Mouse (Mus musculus) 3T3-L1 (cell line): ENCODE data around the gene Cdh13.
"Not testable (repeated sequence)": the region's sequence is repeated elsewhere in the genome, so short reads cannot be mapped to it uniquely, and the experiment has no call there.

ENCODE experiments used
- DNase-seq: peaks from one replicate; pipeline ENCODE4 v3.0.0-alpha.2; 2015; ENCODE audit warnings: low read depth, low spot score

Cdh13 gene

GRCm38 (mm10) chr8:118679347-118679746, 395.8 kb downstream of the Cdh13 start:
- DNase-seq, result peak; percentile 78

DNA sequence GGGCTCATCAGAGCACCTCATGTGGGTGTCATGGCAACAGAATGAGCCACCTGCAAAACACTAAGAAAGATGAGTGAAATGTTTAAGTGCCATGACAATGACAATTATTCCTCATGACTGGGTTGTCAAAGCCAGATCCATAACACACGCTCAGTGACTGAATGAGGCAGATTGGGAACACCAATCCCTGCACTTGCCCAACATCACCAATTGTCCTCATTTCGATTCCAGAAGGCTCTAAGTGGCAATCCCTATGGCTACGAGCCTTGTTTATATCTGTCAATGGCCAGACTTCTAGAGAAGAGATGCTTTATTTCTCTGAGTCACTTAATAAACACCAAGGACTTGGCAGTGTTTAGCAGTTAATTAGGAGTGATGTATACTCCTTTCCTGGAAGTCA, 399.9 kb downstream of the Cdh13 start:
- no peak for DNase-seq

- peak; percentile 46 for DNase-seq
These were observed 402.3 kb downstream of the Cdh13 start for GRCm38 (mm10) chr8:118685863-118686262.

- no peak for DNase-seq
These were observed 406.3 kb downstream of the Cdh13 start for GRCm38 (mm10) chr8:118689849-118690248.

- DNase-seq, result no peak
These were observed 417.9 kb downstream of the Cdh13 start for GRCm38 (mm10) chr8:118701312-118701880.

- no peak for DNase-seq
These were observed 425.8 kb downstream of the Cdh13 start for GRCm38 (mm10) chr8:118709366-118709765.

DNA sequence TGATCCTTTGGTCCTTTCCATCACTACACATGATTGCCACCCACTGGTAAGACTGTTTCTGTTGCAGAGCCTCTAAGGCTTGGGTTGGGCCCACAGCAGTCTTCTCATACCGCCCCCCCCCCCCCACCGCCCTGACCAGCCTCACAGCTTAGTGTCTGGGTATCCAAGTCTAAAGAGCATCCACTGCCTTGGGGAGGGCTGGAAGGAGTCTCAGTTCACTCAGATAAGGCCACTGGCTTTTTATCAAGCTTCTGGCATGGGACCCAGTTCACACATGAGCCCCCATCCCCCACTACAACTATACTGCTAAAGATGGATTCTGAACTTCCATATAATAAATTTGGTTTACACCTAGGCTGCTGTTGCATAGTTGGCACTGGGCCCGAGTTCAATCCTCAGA, 428.1 kb downstream of the Cdh13 start:
- no peak for DNase-seq

- DNase-seq, result no peak
These were observed 429.6 kb downstream of the Cdh13 start for GRCm38 (mm10) chr8:118713111-118713510.

GRCm38 (mm10) chr8:118713596-118713995, 430.1 kb downstream of the Cdh13 start:
- DNase-seq, result no peak

GRCm38 (mm10) chr8:118722896-118723295, 439.4 kb downstream of the Cdh13 start:
- DNase-seq, result no peak

DNA sequence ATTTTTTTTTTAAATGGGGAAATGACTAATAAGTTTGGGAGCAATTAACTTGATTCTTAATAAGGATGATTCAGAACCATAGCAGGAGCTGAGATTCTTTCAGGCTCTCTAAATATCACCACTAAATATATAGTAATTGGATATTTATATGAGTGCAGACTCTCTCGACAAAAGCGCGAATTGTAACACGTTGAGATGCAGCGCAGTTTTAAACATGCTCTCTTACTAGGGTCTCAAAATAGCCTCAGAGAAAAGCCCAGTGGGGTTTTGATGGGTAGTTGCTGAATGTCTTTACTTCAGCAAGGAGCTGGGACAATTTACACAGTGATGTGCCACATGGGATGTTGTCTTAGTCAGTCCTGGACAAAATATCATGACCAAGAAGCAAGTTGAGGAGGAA, 442.1 kb downstream of the Cdh13 start:
- no peak for DNase-seq

DNA sequence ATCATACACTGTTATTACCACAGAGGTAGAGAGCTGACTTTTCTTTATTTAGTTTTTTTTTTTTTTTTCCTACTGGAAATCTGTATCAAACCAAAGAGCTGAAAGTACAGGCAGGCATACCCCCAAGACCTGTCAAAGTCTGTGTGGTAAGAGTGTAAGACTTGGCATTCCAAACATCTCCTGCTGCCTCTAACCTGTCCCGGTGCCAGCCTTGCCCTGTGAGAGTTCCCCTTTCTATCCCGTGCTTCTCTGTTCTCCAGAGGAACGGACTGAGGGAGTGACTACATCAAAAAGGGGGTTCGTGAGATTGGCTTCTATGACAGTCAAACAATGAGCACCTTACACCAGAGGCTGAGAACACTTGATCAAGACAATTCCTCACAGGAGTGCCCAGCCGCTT, 458.2 kb downstream of the Cdh13 start:
- DNase-seq, result no peak

DNA sequence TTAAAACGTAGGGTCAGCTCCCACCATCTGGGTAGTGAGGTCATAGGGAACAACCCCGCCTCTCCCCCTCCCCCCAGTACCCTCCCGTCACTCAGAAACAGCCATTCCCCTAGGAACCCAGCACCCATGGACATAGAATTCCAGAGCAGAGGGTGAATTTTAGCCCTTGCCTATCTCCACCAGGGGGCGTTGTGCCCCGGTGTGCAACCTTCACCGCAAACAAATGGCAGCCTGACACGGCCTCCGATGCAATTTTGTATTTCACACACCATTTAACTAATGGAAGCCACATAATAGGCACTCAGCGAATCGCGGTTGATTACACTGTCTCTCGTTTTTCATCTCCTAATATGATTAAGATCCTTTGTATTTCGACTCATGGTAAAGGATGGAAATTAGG, 461.5 kb downstream of the Cdh13 start:
- no peak for DNase-seq

DNA sequence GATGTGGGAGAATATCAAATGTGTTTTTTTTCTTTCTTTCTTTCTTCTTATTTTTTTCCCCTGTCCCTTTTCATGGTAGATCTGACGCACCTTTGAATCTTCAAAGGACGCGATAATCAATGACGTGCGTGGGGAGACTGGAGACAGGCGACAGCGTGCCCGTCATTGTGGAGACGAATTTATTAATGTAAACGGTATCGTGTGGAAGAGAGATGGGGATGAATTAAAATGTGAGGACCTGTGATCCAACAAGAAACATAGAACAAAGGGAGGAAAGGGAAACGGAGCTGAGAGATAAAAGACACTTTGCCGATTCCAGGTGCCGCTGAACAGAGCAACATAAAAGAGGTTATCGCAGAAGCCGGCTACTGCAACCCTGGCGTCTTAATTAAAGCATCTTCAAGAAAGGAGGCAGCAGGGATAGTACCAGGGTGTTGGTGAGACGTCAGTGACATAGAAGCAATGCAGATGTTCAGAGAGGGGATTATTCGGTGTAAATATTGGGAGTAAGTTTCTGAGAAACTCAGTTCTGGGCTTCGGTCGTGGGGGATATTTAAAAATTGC, 464.6 kb downstream of the Cdh13 start:
- no peak for DNase-seq

GRCm38 (mm10) chr8:118749191-118749590, 465.7 kb downstream of the Cdh13 start:
- no peak for DNase-seq

DNA sequence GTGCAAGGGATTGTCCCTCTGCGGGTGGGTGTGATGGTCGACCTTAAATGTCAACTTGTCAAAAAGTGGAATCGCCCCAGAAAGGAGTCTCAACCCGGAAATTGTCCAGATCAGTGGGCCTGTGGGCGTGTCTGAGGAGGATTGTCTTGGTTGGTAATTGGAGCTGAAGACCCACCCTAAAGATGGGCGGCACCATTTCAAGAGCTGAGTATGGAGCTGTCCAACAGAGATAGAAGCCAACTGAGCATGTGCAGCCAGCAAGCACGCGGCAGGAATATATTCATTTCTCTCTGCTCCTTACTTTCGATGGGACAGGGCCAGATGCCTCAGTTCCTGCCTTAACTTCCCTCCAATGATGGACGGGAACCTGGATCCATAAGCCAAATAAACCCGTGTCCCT, 466.3 kb downstream of the Cdh13 start:
- no peak for DNase-seq

GRCm38 (mm10) chr8:118753710-118754109, 470.2 kb downstream of the Cdh13 start:
- no peak for DNase-seq

DNA sequence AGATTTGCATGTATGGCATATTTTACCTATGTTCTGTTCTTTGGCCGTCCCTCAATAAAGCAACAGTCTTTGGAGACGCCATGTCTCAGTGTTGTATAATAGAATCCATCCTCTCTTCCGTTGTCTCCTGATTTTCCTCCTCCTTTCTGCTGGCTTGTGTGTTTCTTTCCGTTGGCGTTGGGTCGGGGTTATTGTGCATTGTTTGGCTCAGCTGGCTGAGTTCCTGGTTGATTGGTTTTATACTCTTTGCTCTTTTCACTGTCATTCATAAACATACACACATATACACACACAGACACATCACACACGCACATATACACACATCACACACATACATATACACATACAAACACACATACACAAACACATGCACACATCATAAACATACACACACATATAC, 470.6 kb downstream of the Cdh13 start:
- no peak for DNase-seq

GRCm38 (mm10) chr8:118777507-118777906, 494.0 kb downstream of the Cdh13 start:
- DNase-seq, result not testable (repeated sequence)

GRCm38 (mm10) chr8:118778374-118778773, 494.8 kb downstream of the Cdh13 start:
- peak; percentile 6 for DNase-seq

DNA sequence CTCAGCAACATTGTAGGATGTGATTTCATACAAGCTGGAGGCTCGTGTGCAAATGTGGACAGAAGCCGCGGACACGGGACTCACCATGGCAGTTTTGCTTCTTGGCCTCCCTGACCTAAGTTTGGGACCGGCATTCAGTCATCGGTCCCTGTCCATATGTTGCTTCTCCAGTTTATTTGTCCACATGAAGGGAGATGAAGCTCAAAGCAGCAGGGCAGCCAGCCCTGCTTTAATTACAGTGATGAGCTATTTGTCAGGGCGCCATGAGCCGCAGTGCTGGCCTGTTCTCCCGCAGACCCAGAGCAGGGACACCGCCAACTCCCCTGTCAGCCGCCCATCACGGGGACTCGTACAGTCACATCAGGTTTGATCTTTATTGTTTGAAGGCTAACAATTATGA, 502.1 kb downstream of the Cdh13 start:
- no peak for DNase-seq

DNA sequence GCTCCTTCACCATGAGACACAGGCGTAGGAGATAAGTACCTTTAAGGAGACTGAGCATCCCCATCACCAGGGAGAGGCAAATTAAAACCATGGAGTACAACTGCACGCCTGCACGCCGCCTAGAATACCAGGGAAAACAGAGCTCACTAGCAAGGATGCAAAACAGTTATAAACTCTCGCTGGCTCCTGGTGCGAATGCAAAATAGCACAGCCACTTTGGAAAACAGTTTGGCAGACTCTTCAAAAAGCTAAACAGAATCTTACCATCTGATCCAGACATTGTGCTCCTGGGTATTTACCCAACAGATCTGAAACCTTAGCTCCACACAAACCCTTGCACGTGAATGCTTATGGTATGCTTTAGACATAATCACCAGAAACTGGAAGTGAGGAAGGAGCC, 506.1 kb downstream of the Cdh13 start:
- DNase-seq, result no peak

DNA sequence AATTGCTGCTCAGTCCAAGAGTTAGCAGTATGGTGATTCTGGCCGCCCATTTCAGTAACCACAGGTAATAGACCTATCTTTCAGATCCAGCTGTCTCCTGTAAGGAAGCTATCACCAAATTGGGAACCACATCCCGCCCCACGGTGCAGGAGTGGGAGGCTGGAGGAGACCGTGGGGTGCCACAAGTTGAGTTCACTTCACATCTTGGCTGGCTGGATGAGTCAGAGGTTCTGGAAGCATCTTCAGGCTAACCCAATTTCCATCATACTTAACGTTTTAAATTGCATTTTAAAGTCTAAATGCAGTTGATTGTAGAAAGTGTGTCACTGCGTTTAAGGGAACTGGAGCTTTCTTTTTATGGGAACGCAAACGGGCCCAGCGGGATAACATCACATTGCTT, 511.4 kb downstream of the Cdh13 start:
- no peak for DNase-seq

DNA sequence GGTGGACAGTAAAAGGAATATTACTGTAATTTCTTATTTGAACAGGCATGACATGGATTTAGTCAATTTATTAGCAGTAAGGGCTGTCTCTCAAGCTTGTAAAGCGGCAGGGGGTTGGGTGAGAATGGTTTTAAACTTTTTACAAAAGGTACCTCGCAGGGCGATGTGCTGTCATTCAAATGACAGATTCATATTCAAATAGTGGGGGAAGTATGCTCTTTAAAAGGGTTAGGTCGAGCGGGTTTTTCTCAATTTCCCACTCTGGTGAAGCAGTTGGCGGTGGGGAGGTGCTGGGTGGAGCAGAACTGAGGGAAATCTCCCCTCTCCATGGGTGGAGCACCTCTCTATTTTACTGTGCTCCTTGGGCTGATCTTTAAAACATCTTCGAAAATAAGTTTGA, 513.0 kb downstream of the Cdh13 start:
- DNase-seq, result no peak
